Mouse (Mus musculus) frontal cortex, postnatal 36 days (tissue): ENCODE data around the gene Zfp526.

Experiments
- DNase-seq, 2 experiments: peaks; one replicate each; pipeline ENCODE4 v3.0.0; 2022; ENCODE audit warnings: low spot score in 2 of 2

The Zfp526 gene

DNA sequence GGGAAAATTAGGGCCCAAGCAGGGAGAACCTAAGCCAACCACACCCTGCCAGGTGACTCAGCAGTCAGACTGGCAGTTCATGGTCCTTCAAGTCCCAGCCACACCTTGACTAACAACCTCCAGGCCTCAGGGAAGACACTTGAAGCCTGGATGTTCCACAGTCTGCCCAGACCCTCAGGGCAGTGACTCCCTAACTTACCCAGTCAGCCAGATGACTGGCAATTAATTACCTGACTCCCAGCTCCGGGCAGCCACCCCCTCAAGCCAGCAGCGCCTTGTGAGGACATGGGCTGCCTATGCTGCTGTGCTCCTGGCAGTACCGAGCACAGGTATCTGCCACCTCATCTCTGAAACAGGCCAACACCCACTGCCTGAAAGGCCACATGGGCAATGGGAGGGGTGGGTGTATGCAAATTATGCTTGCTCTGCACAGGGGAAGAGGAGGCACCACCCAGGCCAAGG, 12.0 kb upstream of the Zfp526 start:
- no peak for DNase-seq

DNA sequence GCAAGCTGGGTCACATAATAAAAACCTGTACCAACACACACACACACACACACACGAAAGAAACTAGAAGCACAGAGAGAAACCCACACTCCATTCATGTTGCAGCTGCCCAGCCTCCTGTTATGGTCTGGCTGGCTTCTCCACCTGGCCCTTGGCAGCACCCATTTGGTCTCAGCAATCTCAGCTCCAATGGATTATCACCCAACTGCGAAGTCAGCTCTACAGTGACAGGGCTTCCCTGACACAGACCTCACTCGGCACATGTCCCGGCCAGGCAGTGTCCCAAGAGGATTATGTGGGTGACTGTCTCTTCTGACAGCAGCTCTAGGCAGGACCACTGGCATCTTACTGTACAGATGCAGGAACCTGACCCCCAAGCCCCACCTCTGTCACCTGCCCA, 10.7 kb upstream of the Zfp526 start:
- no peak for DNase-seq

DNA sequence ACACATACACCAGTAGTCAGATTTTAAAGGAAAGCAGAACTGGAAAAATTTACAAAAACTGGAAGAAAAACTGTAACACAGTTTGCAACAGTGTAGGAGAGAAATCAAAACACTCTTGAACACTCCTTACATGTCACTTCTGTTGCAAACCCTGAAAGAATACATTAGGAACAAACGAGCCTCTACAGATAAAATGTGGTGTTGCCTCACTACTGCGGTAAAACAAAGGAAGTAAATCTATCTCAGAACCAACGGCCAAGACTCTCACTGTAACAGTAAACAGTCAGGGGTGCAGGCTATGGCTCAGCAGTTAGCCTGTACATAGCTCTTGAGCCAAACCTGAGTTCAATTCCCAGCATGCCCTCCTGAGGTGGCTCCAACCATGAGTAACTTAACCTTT, 8.1 kb upstream of the Zfp526 start:
- DNase-seq, result no peak

DNA sequence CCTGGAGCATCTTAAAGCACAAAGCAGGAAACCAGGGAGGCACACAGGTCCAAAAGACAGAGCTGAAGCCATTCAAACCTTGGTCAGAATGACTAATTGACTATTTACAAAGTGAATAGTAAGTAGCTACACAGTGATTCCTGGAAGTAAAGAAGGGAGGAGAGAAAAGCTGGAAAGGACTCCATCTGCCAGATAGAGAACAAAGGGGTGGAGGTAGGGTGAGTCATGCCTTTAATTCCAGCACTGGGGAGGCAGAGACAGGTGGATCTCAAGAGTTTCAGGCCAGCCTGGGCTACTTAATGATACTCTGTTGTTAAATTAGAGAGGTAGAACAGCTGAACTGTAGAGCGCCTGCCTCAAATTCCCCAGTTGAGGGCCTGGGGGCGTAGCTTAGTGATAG, 7.1 kb upstream of the Zfp526 start:
- no peak for DNase-seq

DNA sequence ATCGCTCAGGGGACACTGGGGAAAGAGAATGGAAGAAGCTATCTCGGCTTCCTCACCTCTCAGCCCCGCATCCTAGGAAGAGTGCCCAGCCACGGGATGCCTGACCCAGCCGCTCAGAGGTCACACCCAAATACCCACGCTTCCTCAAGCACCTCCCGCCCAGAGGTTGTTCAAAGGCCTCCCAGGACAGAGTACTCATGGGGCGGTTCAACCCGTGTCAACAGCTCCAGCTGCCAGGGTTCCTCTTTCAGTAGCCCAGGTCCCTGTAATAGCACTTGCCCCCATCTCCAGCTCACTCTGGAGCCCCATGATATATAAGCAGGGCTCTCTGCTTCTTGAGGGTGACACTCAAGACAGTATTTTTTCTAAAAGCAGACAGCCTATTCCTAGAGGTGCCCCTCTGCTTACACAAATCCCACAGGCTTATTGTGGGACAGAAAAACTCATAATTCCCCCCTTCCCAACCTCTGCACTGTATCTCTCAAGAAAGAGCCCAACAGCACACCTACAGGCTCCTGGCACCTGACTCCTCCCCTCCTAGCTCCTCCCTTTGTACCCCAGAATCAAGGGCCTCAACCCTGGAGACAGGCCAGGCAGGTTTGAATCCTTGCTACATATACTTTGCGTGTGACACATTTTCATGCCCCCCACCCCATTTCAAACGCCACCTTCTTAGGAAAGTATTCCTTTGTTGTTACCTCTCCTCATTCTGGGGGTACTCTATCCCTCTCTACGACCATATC, 3.4 kb upstream of the Zfp526 start:
- no peak for DNase-seq

DNA sequence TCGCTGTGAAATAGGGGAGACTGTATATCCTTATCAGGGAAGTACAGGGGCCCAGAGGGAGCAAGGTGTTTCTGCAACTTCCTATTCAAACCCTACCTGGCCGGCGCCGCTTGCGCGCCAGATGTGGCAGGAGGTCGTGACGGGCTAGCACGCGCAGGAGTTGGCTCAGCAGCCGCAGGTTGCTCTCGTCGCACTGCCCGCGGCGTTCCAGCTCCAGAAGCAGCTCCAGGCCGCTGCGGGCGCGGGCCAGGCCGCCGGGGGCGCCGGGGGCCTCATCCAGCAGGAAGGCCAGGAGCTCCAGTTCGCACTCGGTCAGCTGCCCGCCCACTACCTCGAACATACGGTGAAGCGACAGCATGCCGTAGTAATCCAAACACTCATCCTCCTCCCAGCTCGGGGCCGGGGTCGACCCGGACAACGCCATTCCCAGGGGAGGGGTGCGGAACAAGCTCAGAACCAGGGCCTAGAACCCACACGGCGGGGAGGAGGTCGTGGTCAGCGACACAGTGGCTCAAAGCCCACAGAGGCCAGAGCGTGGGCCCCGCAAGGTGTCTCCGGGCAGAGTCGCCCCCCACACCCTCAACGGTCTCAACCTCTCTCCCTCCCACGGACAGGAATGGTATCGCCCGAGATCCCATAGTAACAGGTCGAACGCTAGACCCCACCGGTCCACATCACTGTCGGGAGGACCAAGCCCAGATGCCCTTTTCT, 2.4 kb upstream of the Zfp526 start:
- peak; percentile 30 to 41 for DNase-seq

DNA sequence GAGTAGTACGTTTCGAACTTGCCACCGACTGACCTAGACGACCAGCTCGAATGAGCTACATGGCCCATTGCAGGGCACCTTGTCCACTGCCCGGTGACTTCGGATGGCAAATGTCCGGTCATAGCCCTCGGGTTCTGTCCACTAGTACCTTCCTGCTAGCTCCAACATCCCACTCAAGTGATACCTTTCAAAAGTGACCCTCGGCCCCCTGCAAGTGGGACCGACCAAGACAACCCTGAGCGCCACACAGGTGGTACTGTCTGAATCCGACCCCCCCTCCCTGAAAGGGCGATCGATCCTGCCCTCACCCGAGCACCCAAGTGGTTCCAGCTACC, 1.8 kb upstream of the Zfp526 start:
- DNase-seq, result no peak

- DNase-seq, result peak; percentile 95
Measured at GRCm38 (mm10) chr7:25219756-25220456, 1.3 kb upstream of the Zfp526 start.

GRCm38 (mm10) chr7:25220457-25221101, 646 bp upstream of the Zfp526 start, which contains the start of gene Dedd2:
TSS of gene Dedd2 (minus strand) at chr7:25220615.
- no peak for DNase-seq

DNA sequence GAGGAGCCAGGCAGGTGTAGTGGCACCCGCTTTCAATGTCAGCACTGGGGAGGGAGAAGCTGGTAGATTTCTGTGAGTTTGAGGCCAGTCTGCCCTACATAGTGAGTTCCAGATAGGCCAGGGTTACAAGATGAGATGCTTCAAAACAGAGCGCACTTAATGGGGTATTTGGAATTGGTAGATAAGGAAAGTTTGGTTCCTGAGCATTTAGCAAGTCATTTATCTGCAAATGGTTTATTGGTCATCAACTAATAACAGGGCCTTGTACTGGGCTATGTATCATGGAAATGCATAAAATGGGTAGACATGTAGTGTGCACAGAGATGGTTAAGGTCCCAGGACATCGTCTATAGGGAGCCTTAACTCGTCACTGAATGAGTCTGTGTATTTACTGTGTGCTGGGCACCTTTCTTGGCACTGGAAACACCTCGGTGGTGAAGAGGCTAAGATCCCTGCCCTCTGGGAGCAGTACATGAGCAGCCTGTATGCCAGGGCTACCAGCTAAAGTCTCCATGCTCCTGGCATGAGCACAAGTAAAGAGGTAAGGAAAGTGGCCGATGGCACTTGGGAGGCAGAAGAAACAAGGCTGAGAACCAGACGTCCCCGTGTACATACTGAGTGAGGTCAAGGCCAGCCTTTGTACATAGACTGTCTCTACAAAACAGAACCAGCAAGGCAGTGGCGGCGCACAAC, 1.2 kb downstream of the Zfp526 start:
- DNase-seq, result no peak

- no peak for DNase-seq
Measured at GRCm38 (mm10) chr7:25227523-25228300, 6.5 kb downstream of the Zfp526 start.

DNA sequence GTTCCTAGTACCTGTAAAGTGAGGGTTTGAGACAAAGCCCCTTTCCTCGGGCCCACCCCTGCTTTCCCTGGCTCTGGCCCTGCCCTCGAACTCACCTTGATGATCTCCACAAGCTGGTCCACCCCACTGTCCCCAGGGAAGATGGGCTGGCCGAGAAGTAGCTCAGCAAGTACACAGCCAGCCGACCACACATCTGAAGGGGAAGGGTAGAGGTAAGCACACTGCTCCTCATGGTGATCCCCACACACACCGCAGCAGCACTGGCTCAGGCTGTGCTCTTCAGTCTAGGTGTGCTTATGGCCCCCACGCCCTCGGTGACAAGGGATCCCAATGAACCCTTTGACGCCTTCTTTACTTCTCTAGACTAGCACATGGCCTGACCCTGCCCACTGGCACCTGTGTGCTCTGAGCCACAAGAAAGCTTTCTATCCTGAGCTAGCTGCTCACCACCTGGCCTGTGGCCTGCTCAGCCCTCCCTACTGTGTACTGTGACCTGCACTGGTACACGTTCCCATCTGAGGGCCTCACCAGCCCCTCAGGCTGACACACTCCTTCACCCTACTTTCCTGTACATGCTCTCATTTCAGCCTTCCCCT, 9.6 kb downstream of the Zfp526 start:
- DNase-seq, result no peak

DNA sequence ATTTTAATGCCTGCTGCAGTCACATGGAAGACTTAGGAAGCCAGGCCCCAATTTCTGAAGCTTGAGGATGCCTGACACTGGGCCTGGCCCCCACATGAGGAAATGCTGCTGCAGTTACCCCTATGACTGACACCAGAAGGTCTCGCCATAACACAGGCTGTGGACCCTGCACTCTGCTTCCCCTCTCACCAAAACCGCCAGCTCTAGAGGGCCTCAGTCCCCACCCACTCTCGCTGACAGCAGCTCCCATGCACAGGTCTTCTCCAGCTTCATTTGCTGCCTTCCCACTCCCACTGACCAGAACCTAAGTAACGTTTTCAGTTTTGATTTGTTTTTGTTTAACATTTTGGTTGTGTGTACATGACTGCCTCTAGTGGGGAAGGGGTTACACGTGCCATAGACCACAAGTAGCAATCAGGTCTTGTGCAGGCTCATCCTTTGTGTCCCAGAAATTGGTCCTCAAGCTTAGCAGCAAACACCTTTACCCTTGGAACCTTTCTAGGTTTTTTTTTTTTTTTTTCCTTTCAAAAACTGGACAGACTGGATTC, 10.9 kb downstream of the Zfp526 start:
- no peak for DNase-seq

DNA sequence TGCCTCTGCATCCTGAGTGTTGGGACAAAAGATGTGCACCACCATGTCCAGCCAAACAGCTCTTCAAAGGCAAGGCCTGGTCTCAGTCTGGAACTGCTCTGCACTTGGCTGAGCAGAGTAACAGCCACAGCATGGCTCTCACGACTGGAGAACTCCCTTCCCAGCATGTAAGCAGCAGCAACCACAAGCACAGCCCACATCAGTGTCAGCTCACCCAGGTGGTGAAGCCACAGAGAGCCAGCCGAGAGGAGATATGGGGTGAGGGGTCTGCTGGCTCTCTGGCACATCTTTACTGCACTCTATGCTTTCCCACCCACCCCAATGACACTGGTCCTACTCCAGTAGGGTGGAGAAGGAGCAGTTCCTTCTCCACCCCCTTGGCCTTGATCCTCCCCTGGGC, 11.8 kb downstream of the Zfp526 start:
- no peak for DNase-seq

DNA sequence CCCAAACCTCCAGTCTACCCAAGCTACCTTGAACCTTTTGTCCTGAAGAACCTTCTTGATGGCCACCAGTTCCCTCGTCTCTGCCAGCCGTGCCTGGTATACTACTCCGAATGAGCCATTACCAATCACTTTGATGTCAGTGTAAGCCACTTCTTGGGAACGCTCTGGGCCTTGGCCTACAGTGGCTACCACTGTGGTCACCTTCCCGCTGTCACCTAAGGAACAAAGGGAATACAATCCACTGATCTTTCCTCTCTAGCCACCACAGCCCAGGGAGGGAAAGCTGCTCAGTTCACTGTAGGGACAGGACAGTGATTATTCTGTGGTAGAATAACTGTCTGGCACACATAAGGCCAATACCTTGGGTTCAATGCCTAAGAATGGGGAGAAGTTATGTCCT, 14.3 kb downstream of the Zfp526 start:
- DNase-seq, result no peak

GRCm38 (mm10) chr7:25237249-25238014, 16.2 kb downstream of the Zfp526 start, which contains the start of gene Gsk3a:
TSS of gene Gsk3a (minus strand) at chr7:25237851.
- DNase-seq, result peak; percentile 98 to 99

- peak; percentile 94 to 98 for DNase-seq
Measured at GRCm38 (mm10) chr7:25238015-25238706, 16.9 kb downstream of the Zfp526 start.

DNA sequence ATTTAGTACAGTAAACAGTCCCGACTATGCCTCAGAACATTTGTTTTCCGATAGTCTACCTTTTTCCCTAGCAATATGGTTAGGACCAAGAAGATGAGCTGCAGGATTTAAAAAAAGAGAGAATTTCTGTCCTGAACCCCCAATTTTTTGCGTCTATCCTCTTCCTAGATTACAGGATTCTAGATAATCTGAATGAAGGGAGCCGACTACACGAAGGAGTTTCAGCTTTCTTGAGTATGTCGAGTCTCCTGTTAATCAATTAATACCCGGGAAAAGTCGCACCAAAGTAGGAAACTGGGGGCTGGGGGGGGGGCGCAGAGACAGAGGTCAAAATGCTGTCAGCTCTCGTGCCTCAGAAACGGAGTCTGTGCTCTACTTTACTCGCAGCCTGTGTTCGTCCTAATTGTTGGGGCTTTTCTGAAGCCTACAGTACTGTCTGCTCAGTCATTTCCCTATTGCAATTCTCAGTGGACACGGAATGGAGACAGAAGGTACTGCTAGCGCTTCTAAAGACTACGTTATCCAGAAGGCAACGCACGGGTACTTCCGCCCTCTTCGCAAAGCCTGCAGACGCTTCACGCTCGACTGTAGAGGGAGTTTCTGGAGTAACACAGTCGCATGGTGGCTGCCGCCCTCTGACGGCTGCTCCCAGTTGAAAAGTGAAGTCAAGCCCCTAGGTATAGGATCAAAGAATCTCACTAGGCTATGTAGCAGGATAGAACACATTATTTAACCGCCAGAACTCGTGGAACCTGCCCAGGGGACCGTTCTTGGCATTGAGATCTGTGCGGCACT, 17.8 kb downstream of the Zfp526 start:
- DNase-seq, result peak in 1 of 2 experiments; percentile 91
